Mouse (Mus musculus) adrenal gland, adult (tissue): ENCODE results near the gene Gfpt1.
A peak's percentile ranks its signal among the peaks of the same experiment; 100 is the strongest.

Experiments
- DNase-seq, 2 experiments: peaks; one replicate each; pipeline ENCODE4 v3.0.0; 2022 to 2023; ENCODE audit warnings: low spot score in 1 of 2; ENCODE audit not compliant: inconsistent age in 2 of 2

Gfpt1 gene

DNA sequence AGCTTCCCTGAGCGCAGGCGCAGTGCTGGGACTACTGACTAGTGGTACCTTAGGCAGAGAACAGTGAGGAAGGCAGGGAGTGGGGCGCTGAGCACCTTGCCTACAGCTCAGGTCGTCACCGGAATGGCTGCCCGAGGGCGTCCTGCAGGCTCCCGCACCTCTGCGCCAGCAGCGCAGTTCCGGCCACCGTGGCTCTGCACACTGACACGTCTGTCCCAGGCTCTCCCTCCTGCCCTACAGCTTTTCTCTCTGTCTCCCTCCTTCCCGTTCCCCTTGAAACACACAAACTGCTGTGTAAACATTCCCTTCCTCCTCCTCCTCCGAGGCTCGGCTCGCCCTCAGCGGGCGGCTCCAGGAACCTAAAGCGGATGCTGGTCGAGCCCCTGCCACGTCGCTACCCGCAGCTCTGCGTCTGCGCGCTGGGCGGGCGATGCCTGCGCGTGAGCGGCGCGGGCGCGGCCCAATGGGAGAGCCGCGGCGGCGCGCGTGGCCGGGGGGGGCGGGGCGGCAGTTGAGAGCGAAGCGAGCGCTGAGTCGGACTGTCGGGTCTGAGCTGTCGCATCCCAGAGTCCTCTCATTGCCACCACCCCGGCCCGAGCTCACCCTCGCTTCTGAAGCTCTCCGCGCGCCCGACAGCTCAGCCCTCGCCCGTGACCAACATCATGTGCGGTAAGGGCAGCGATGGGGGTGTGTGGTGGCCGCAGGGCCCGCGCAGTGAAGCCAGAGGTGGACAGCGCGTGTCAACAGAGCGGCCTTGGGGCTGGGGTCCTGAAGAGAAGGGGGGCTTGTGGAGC is at the start of gene Gfpt1:
Gene Gfpt1, plus strand, starts transcription at position 510 of the 794 bp plus-strand sequence.
- peak; percentile 97 to 99 for DNase-seq

- no peak for DNase-seq
These were observed 48.4 kb upstream of the Gfpt1 start for GRCm38 (mm10) chr6:86994254-86994653.

DNA sequence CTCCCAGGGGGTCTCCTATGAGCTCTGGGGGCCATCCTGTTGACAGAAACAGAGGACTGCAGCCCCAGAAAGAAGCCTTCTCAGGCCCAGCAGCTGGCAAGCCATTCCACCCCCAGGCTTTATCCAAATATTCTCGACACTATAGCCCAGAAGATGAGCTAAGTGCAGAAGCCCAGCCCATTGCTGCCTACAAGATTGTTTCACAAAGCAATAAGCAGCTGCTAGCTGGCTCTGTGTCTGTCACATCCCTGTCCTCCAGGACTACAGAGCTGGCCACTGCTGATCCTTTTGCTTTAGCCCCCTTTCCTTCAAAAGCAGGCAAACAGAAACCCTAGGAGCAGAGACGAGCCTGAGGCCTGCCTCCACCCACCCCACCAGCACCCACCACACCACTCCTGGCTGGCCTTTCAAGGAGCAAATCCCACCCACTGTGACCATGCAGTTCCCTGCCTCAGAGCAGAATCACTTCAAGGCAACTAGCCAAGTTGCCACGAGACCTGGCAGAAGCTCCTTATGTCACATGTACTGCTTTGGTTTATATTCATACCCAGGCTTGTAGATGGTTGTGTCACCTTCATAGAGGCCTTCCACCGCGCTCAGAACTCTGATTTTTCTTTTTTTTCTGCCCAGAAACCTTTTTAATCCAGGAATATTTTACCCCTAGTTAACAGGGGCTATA is 45.9 kb upstream of the Gfpt1 start:
- DNase-seq = no peak

- DNase-seq = no peak
These were observed 45.3 kb upstream of the Gfpt1 start for GRCm38 (mm10) chr6:86997360-86997759.

GRCm38 (mm10) chr6:87001995-87002394 is 40.7 kb upstream of the Gfpt1 start:
- no peak for DNase-seq

DNA sequence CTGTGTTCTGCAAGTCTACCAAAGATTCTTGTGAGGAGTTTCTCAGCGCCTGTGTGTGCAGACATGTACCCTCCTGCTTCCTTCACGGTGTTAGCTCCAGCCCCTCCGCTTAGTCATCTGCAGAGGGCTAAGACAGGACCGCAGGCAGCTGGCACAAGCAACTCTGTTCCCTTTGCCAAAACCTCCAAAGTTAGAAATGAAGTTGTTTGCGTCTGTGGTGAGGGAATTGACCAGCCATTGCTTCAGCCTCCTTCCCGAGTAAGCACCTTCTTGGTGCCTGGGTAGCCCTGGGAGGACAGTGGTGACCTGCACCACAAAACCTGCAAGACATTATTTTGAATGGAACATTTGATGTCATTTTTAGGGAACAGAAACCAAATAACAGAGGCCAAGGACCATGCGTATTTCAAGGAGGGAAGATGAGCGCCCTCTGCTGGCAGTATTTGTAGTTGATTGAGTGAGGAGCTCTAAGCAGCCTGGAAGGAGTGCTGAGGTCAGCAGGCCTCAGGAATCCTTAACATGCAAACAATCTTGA is 40.1 kb upstream of the Gfpt1 start:
- peak; percentile 83 to 96 for DNase-seq

DNA sequence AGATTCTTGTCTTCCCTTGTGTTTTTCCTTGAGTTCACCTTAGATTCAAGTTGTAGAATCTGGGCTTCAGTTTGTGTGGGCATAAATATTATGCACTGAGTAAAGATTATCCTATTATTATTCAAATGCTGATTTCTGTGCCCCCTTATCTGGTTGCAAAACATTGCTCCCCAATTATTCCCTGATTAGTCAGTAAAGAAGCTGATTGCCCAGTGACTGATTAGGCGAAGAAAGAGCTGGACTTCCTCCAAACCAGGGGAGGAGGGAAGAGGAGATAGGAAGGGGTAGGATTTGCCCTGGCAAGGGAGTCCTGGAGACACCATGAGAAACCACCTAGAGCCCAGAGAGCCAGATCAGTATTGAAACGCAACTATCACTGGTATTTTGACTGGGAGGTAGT is 38.5 kb upstream of the Gfpt1 start:
- DNase-seq = no peak

DNA sequence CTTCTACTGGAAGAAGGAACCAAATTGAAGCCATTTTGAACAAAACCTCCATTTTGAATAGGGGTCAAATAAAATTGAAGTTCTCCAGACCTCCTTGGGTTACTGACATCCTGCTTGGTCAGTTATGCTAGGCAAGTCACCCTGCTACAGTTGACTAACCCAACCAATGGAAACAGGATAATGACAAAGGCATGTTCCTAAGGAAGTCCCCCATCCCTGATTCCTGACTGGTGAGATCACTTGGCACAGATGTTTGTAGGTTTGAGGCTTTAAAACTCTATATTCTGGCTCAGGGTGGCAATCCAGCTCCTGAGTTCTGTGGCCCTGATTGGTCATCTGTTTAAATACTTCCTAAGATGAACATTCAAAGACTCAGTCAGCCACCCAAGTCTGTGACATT is 37.1 kb upstream of the Gfpt1 start:
- DNase-seq = no peak

GRCm38 (mm10) chr6:87008887-87009286 is 33.8 kb upstream of the Gfpt1 start, which contains the start of gene Nfu1:
Gene Nfu1, plus strand, starts transcription at chr6:87009236.
- DNase-seq = no peak

GRCm38 (mm10) chr6:87009692-87010328 is 32.8 kb upstream of the Gfpt1 start:
- peak; percentile 96 to 98 for DNase-seq

DNA sequence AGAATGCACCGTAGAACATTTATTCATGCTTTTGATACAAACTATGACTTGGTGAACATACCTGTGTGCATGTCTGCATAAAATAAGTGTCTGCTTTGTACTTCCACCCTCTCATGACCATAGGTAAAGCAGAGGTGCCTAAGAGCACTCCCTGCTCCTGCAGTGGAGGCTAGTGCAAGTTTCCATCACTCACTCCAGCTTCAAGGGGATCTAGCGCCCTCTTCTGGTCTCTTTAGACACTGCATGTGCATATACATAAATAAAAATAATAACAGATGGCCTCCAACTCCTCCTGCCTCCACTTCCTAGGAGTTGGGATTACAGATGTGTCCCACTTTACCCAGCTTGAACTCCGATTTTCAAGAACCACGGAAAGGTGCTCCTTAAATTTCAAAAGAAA is 25.7 kb upstream of the Gfpt1 start:
- peak in 1 of 2 experiments; percentile 80 for DNase-seq

- DNase-seq = no peak
These were observed 23.8 kb upstream of the Gfpt1 start for GRCm38 (mm10) chr6:87018874-87019273.

DNA sequence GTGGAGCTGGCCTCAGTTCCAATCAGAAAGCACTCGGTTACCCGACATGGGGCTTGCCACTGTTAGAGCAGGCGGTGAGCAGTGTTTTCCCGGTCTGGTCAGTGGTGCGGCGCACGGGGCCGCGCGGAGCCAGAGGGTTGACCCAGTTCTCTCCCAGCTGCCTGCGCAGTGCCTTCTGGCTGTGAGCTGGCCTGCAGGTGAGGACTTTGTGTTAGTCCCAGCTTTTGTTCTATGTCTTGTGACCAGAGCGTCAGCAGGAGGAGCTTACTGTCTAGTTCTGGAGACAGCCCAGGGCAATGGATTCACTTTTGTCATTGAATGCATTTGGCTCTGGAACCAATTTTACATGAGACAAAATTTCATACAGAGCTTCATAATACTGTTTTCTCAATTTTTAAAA is 20.9 kb upstream of the Gfpt1 start:
- DNase-seq = no peak

DNA sequence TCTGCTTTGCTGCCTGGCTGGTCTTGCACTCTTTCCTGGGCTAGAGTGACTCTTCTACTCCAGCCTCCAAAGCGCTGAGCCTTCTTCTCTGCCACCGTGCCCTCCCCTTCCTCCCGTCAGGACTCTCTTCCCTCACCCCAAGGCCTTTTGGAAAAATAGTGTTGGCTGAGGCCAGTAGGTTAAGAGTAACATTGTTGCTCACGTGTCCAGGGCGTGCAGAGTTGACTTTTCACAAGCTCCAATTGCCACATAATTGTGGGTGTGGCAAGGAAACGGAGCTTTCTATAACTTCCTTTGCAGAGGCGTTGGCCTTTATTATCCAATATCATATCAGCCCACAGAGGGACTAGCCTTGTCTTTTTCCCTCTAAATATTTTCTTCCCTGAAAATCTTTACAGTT is 15.7 kb upstream of the Gfpt1 start:
- peak in 1 of 2 experiments; percentile 82 for DNase-seq

DNA sequence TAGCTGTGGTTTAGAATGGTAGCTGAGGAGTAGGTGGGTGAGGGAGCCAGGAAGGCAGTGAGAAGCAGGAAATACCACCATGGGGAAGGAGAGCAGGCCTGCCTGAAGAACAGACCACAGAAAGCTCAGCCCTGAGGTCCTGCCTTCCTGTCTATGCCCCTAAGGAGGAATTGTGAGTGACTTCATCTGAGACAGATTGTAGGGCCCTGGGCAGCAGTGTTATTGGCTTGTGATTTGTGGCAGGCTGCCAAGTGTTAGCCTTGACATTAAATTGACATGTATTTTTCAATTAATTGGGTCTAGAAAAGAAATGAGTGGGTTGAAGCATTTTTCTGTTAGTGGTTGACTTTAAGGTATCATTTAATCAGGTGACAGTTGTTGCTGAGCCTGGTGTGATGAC is 13.8 kb upstream of the Gfpt1 start:
- peak; percentile 40 to 83 for DNase-seq

DNA sequence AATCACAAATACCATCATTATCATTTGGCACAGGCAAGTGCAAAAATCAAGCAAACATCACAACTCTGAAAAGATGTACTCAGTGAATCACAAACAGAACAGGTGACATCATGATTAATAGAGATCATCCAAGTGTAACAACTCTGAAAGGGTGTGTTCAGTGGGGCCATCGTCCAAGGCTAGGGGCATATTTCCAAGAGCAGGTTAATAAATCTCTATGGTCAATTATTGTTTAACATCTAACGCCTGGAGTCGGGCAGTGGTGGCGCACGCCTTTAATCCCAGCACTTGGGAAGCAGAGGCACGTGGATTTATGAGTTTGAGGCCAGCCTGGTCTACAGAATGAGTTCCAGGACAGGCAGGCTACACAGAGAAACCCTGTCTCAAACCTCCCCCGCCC is 11.3 kb upstream of the Gfpt1 start:
- DNase-seq = peak in 1 of 2 experiments; percentile 24

- peak in 1 of 2 experiments; percentile 50 for DNase-seq
These were observed 10.2 kb upstream of the Gfpt1 start for GRCm38 (mm10) chr6:87032401-87032800.

GRCm38 (mm10) chr6:87034395-87034794 is 8.3 kb upstream of the Gfpt1 start:
- DNase-seq = no peak

GRCm38 (mm10) chr6:87037826-87038620 is 4.6 kb upstream of the Gfpt1 start:
- peak; percentile 57 to 76 for DNase-seq

DNA sequence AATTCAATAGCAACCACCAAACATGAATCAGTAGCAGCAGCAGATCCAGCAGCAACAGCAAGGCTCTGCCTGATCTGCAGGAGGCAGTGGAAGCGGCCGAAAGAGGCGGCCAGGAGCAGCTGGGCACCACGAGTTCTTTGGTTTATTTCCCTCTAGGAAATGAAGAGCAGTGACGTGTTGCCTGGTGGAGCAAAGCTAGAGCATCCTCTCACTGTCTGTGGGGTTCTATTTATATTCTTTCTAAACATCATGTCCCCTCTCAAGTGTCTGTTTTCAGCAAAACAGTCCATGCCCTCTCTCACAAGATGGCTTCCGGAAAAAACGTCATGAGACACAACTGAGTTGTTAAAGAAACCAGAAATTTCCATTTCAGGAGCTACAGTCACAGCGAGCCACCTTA is 3.5 kb upstream of the Gfpt1 start:
- DNase-seq = no peak

DNA sequence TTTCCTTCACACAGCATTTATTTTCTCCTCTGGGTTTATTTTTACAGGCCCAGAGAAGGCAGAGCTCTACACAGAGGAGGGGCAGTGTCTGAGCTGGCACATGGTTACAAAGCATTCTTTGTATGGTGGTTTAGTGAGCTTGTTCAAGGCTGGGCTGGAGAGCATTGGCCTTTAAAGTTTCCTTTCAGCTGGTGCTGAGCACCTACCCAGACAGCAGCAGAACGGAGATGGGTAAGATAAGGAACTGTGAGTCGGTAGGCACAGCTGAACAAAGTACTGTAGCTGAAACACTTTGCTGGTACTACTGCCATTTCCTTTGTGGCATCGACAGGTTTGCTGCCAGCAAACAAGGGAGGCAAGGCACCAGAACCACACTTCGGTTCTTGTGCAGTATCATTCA is 1.7 kb upstream of the Gfpt1 start:
- DNase-seq = peak; percentile 57 to 76
